Mouse (Mus musculus): ENCODE measurements around the gene 4933411K16Rik. TPM values are rescaled to one million over a fixed set of nuclear protein-coding genes. Genes with fewer than 3 reads are reported as not detected.

4933411K16Rik gene
- polyA plus RNA-seq, 1 experiment from 2014 or later = not detected

DNA sequence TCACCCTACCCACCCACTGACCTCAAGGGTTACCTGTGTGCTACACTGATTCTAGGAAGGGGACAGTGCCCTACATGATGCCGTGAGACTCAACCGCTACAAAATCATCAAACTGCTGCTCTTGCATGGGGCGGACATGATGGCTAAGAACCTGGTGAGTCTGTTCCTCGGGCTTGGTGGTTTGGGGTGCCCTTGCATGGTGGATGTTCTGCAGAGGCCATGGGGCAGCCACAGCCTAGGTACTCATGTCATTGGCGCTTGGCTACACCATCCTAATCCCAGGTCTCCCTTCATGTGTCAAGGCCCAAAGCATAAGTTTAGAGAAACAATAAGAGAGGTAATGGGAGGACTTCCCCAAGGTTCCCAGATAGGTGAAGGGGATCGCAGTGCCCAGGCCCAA is 8.1 kb upstream of the 4933411K16Rik start:
- H3K27me3 ChIP-seq (ENCODE audit: control insufficient read depth, insufficient read depth, low read length) = no peaks in the 10 kb centered on the region
- H3K36me3 ChIP-seq (ENCODE audit: control insufficient read depth, insufficient read depth, low read length) = no peaks in the 10 kb centered on the region
- H3K4me3 ChIP-seq (ENCODE audit: low read depth, low read length) = no peak overlapping the region
- H3K4me2 ChIP-seq (ENCODE audit: low read depth) = no peak overlapping the region
- WGBS = 94% methylated on average over 6 of the region's 6 CpGs
- DNase-seq (ENCODE audit: low spot score) = no peak
- H3K9ac ChIP-seq (ENCODE audit: low read length) = no peak overlapping the region
- no peaks in the 10 kb centered on the region for H3K9me3 ChIP-seq (ENCODE audit: control insufficient read depth, low read length)
- no peak for ATAC-seq (ENCODE audit: insufficient read depth, low FRiP score, low TSS enrichment)
- H3K27ac ChIP-seq (ENCODE audit: low read depth, low read length) = no peak overlapping the region
- H3K4me1 ChIP-seq (ENCODE audit: control insufficient read depth, insufficient read depth, low read length) = peaks cover 4% of the 10 kb centered on the region; the same call in 1 of the 2 replicates

DNA sequence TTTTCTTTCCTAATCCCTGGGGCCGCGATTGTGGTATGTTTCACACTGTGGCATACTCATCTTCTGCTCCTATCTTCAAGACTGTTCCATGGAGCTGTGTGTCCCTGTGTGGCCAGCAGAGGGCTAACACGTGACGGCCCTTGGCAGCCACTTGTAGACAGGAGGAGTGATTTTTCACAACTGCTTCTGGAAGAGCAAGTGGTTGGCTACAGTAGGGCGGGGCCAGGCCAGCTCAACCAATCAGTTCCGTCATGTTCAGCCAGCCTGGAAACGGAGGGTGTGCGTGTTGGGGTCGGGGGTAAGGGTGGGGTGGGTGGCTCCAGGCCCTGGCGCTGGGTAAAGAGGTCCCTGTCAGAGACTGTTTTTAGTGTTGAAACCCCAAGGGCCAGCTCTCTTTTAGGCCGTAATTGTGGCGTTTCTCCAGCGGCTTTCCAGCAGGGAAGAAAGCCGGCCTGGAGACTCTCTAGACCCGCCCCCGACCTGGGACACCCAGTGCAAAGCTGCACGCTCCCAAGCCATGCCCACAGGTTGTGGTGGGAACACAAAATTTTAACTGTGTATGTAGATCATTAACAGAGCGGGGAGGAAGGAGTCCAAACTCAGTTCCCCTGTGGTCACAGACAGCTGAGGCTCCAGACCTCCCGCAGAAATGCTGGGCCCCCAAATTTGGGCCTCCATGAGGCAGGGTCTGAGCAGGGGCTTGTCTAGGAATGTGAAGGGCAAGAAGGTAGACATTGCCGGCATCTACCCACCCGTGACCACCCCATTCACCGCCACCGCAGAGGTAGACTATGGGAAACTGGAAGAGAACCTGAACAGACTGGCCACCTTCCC is 6.6 kb upstream of the 4933411K16Rik start, which contains the start of gene Hoga1:
Gene Hoga1 (plus strand): TSS at position 342 of the 834 bp plus-strand sequence.
- H3K27ac ChIP-seq (ENCODE audit: low read depth, low read length) = no peak within 1 kb of the TSS
- peak; percentile 79 for ATAC-seq (ENCODE audit: insufficient read depth, low FRiP score, low TSS enrichment)
- H3K4me1 ChIP-seq (ENCODE audit: control insufficient read depth, insufficient read depth, low read length) = peaks cover 4% of the 10 kb centered on the region; the same call in 1 of the 2 replicates
- H3K36me3 ChIP-seq (ENCODE audit: control insufficient read depth, insufficient read depth, low read length) = no peaks in the 10 kb centered on the region
- peak within 1 kb of the TSS; percentile 46 for H3K4me2 ChIP-seq (ENCODE audit: low read depth)
- 26% methylated on average over 23 of the region's 23 CpGs for WGBS
- peak within 1 kb of the TSS; percentile 26; the same call in 1 of the 2 replicates for H3K9ac ChIP-seq (ENCODE audit: low read length)
- no peaks in the 10 kb centered on the region for H3K27me3 ChIP-seq (ENCODE audit: control insufficient read depth, insufficient read depth, low read length)
- H3K4me3 ChIP-seq (ENCODE audit: low read depth, low read length) = peak within 1 kb of the TSS; percentile 23
- DNase-seq (ENCODE audit: low spot score) = peak; percentile 81
- no peaks in the 10 kb centered on the region for H3K9me3 ChIP-seq (ENCODE audit: control insufficient read depth, low read length)

DNA sequence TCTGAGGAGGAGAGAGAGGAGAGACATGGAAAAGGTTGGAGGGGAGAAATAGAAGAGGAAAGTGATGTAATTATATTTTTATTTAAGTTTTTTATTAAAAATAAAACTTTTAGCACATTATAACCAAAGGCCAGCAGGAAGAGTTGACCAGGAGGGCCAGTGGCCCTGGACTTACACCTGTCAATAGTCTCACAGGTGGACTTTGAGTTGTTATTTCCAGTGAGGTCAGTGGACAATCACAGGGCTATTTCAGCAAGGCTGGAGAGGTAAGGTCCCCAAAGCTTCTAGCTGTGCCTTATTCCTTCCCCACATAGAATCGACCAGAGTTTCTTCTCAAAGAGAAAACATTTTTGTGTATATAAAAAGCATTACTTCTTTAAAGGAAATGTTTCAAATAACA is 1.8 kb upstream of the 4933411K16Rik start:
- Histone ChIP-seq H3K9ac (ENCODE audit: low read length) (no peak overlapping the region), H3K27me3 (ENCODE audit: control insufficient read depth, insufficient read depth, low read length) (no peaks in the 10 kb centered on the region), H3K9me3 (ENCODE audit: control insufficient read depth, low read length) (no peaks in the 10 kb centered on the region), H3K4me1 (ENCODE audit: control insufficient read depth, insufficient read depth, low read length) (peaks cover 4% of the 10 kb centered on the region; the same call in 1 of the 2 replicates), H3K4me2 (ENCODE audit: low read depth) (no peak overlapping the region), H3K27ac (ENCODE audit: low read depth, low read length) (no peak overlapping the region), H3K36me3 (ENCODE audit: control insufficient read depth, insufficient read depth, low read length) (no peaks in the 10 kb centered on the region), H3K4me3 (ENCODE audit: low read depth, low read length) (no peak overlapping the region)
- ATAC-seq (ENCODE audit: insufficient read depth, low FRiP score, low TSS enrichment) = no peak
- 78% methylated on average over 1 of the region's 1 CpGs for WGBS
- DNase-seq (ENCODE audit: low spot score) = no peak

DNA sequence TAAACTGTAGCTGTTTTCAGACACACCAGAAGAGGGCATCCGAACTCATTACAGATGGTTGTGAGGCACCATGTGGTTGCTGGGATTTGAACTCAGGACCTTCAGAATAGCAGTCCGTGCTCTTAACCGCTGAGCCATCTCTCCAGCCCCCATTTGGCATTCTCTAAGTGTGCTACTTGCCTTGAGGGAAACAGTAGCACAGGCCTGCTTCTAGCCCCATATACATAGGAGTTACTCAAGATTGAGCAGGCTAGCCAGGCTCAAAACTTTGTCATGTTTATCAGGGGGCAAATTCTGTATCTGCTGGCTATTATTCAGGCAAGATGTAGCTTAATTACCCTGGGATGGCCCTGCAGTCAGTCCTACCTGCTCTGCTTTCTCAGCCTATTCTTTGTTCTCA is 697 bp upstream of the 4933411K16Rik start:
- Histone ChIP-seq H3K27me3 (ENCODE audit: control insufficient read depth, insufficient read depth, low read length) (no peaks in the 10 kb centered on the region), H3K9me3 (ENCODE audit: control insufficient read depth, low read length) (no peaks in the 10 kb centered on the region), H3K9ac (ENCODE audit: low read length) (no peak overlapping the region), H3K27ac (ENCODE audit: low read depth, low read length) (no peak overlapping the region), H3K36me3 (ENCODE audit: control insufficient read depth, insufficient read depth, low read length) (no peaks in the 10 kb centered on the region), H3K4me1 (ENCODE audit: control insufficient read depth, insufficient read depth, low read length) (no peaks in the 10 kb centered on the region), H3K4me2 (ENCODE audit: low read depth) (no peak overlapping the region), H3K4me3 (ENCODE audit: low read depth, low read length) (no peak overlapping the region)
- no peak for ATAC-seq (ENCODE audit: insufficient read depth, low FRiP score, low TSS enrichment)
- WGBS = 90% methylated on average over 3 of the region's 3 CpGs
- no peak for DNase-seq (ENCODE audit: low spot score)

DNA sequence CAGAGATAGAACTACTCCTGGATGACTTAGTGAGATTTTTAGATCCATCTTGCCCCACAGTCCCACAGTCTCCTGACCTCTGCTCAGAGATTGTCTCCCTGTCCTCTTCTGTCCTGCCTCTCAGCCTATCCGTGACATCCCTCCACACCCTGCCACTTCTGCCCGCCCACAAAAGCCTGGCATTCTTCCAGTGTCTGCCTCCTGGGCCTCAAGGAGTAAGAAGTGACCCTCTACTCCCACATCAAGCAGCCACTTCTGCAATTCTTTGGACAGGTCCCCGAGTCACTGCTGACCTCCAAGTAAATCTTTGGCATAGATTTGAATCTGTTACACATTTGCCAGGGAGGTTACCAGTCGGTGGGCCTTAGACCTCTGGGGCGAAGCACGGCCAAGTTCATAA is 2.2 kb downstream of the 4933411K16Rik start:
- 81% methylated on average over 6 of the region's 6 CpGs for WGBS
- Histone ChIP-seq H3K9ac (ENCODE audit: low read length) (no peak overlapping the region), H3K9me3 (ENCODE audit: control insufficient read depth, low read length) (no peaks in the 10 kb centered on the region), H3K4me3 (ENCODE audit: low read depth, low read length) (no peak overlapping the region), H3K36me3 (ENCODE audit: control insufficient read depth, insufficient read depth, low read length) (no peaks in the 10 kb centered on the region), H3K4me2 (ENCODE audit: low read depth) (no peak overlapping the region), H3K27ac (ENCODE audit: low read depth, low read length) (no peak overlapping the region), H3K4me1 (ENCODE audit: control insufficient read depth, insufficient read depth, low read length) (no peaks in the 10 kb centered on the region), H3K27me3 (ENCODE audit: control insufficient read depth, insufficient read depth, low read length) (no peaks in the 10 kb centered on the region)
- no peak for DNase-seq (ENCODE audit: low spot score)
- no peak for ATAC-seq (ENCODE audit: insufficient read depth, low FRiP score, low TSS enrichment)

DNA sequence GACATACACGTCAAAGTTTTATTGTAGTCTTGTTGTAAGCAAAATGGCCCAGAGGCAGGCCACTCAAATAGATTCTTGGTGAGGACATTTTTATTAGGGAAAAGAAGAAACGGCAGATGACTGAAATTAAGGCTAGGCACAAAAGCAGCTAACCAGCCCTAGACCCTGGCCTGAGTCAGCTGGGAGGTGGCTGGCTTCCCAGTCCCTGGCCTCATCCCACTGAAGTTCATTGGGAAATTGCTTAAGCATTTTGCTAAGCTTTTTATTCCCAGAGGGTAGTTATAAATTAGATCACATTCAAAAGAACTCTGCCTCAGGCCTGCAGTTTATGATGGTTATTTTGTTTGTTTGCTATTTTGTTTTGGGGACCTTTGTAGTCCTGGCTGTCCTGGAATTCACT is 3.8 kb downstream of the 4933411K16Rik start:
- H3K4me3 ChIP-seq (ENCODE audit: low read depth, low read length) = no peak overlapping the region
- H3K4me2 ChIP-seq (ENCODE audit: low read depth) = no peak overlapping the region
- no peak overlapping the region for H3K9ac ChIP-seq (ENCODE audit: low read length)
- H3K9me3 ChIP-seq (ENCODE audit: control insufficient read depth, low read length) = no peaks in the 10 kb centered on the region
- H3K4me1 ChIP-seq (ENCODE audit: control insufficient read depth, insufficient read depth, low read length) = no peaks in the 10 kb centered on the region
- 77% methylated on average over 2 of the region's 2 CpGs for WGBS
- H3K36me3 ChIP-seq (ENCODE audit: control insufficient read depth, insufficient read depth, low read length) = no peaks in the 10 kb centered on the region
- DNase-seq (ENCODE audit: low spot score) (no peak), ATAC-seq (ENCODE audit: insufficient read depth, low FRiP score, low TSS enrichment) (no peak)
- H3K27ac ChIP-seq (ENCODE audit: low read depth, low read length) = no peak overlapping the region
- no peaks in the 10 kb centered on the region for H3K27me3 ChIP-seq (ENCODE audit: control insufficient read depth, insufficient read depth, low read length)

DNA sequence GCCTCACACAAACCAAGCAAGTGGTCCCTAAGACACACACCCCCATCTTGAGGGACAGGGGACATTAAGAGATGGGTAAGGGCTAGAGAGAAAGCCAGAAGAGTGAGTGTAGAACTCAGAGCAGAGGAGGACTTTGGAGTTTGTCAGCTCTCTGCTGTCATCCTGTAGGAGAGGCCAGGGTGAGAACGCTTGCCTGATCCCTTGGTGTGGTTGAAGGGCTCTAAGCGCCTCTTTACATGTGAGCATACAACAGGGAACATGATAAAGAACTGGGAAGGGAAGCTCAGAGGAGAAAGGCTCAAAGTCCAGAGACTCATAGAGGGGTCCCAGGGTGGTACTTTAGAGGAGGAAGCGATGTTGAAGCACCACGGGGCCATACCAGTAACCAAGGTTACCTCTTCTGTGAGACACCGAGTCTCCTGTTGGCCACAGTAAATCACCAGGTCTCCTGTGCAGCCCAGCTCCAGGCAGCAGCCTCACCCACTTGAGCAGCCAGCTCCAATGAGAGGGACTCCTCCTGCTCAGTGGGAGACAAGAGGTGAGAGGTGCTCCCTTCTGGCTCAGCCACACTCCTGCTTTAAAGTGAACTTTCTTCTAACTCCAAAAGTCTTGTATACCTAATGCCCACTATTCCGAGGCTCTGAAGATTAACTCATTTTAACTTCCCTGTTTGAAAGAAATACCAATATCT is 4.8 kb downstream of the 4933411K16Rik start:
- Histone ChIP-seq H3K9me3 (ENCODE audit: control insufficient read depth, low read length) (no peaks in the 10 kb centered on the region), H3K9ac (ENCODE audit: low read length) (no peak overlapping the region), H3K4me2 (ENCODE audit: low read depth) (no peak overlapping the region), H3K27ac (ENCODE audit: low read depth, low read length) (no peak overlapping the region), H3K4me3 (ENCODE audit: low read depth, low read length) (no peak overlapping the region), H3K36me3 (ENCODE audit: control insufficient read depth, insufficient read depth, low read length) (no peaks in the 10 kb centered on the region), H3K27me3 (ENCODE audit: control insufficient read depth, insufficient read depth, low read length) (no peaks in the 10 kb centered on the region), H3K4me1 (ENCODE audit: control insufficient read depth, insufficient read depth, low read length) (no peaks in the 10 kb centered on the region)
- ATAC-seq (ENCODE audit: insufficient read depth, low FRiP score, low TSS enrichment) (no peak), DNase-seq (ENCODE audit: low spot score) (no peak)
- WGBS = 78% methylated on average over 6 of the region's 6 CpGs

DNA sequence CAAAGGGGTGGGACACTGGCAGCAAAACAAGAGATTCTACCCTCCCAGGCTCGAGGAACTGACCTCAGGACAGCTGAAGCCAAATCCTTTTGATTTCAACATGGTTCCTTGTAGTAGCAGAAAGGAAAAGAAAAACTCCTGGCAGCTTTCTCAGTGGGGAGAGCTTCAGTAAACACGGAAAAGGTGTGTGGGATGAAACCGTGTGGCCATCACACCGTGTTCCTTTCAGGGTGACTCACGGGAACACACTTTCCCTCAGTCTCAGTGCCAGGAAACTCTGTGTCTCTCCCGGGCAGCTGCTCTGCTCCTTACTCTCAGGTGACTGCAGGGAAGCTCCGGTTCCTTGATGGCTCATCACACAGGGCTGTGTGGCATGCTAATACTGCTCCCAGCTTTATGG is 6.4 kb downstream of the 4933411K16Rik start:
- Histone ChIP-seq H3K36me3 (ENCODE audit: control insufficient read depth, insufficient read depth, low read length) (no peaks in the 10 kb centered on the region), H3K4me2 (ENCODE audit: low read depth) (no peak overlapping the region), H3K4me3 (ENCODE audit: low read depth, low read length) (no peak overlapping the region), H3K4me1 (ENCODE audit: control insufficient read depth, insufficient read depth, low read length) (no peaks in the 10 kb centered on the region), H3K9ac (ENCODE audit: low read length) (no peak overlapping the region), H3K9me3 (ENCODE audit: control insufficient read depth, low read length) (no peaks in the 10 kb centered on the region), H3K27ac (ENCODE audit: low read depth, low read length) (no peak overlapping the region), H3K27me3 (ENCODE audit: control insufficient read depth, insufficient read depth, low read length) (no peaks in the 10 kb centered on the region)
- ATAC-seq (ENCODE audit: insufficient read depth, low FRiP score, low TSS enrichment) = no peak
- WGBS = 70% methylated on average over 7 of the region's 7 CpGs
- no peak for DNase-seq (ENCODE audit: low spot score)
